Mouse (Mus musculus): ENCODE measurements around the gene Daw1. TPM values are rescaled to one million over a fixed set of nuclear protein-coding genes. Genes with fewer than 3 reads are reported as not detected.

Daw1 gene
- polyA plus RNA-seq, 1 experiment, result 2.8 TPM

DNA sequence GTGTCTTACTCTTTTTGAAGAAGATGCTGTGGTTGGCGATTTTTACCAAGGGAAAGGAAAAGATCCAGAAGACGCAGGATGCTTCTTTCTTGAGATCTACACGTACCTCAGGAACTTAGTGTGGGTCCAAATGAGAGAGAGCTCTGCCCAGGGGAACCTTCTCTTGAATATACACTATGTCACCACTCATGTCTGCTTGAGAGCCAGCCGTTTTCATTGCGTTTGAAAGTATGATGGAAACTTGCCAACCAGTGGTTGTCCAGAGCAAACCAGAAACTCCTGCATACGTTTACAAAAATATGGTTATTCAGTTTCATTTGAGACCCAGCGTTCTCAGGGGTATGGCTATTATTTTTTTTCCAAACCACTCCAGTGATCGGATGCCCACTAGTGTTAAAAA is 18.0 kb upstream of the Daw1 start:
- no peak for DNase-seq (ENCODE audit: low read depth)
- TF ChIP-seq POLR2A (IDR thresholded peaks at IDR 0.05; ENCODE audit: borderline replicate concordance, extremely low read depth, insufficient read depth, insufficient read length, poor library complexity, severe bottlenecking), result no peak
- TF ChIP-seq CTCF (IDR thresholded peaks at IDR 0.05; ENCODE audit: borderline replicate concordance, extremely low read depth, insufficient read depth, insufficient read length), result no peak

DNA sequence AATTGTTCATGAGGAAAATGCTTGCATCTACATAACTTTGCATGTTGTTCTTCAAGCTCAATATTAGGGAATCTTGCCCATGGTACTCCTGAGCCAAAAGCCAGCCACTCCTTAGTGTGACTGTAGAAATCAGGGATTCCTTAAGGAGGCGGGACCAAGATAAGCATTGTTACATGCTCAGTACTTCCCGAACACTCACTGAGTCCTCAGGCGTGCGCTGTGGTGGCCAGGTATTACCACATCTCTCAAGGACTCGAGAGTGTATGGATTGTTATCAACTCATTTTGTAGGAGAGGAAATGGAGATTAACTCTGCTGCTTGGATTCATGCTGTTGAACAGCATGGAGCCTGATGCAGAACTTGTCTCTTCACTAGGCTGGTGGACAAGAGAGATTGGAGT is 17.5 kb upstream of the Daw1 start:
- no peak for DNase-seq (ENCODE audit: low read depth)
- TF ChIP-seq POLR2A (IDR thresholded peaks at IDR 0.05; ENCODE audit: borderline replicate concordance, extremely low read depth, insufficient read depth, insufficient read length, poor library complexity, severe bottlenecking) (no peak), CTCF (IDR thresholded peaks at IDR 0.05; ENCODE audit: borderline replicate concordance, extremely low read depth, insufficient read depth, insufficient read length) (no peak)

DNA sequence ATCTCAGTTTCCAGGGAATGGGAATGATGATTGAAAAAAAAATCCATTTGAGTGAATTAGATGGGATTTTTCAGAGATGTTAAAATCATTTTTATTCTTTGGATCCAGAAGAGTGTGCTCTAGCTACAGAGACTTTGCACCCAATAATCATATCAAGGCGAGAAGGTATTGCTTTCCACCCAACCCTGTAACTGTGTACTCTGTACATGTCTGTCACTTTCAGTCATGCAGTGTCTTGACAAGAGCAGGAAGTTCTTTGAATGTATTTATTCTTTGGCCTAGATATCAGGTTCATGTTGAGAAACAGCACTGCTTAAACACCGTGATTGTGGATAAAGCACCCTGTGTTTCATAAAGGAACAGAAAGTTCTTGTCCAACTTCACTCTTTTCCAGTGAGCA is 13.0 kb upstream of the Daw1 start:
- no peak for DNase-seq (ENCODE audit: low read depth)
- TF ChIP-seq POLR2A (IDR thresholded peaks at IDR 0.05; ENCODE audit: borderline replicate concordance, extremely low read depth, insufficient read depth, insufficient read length, poor library complexity, severe bottlenecking) (no peak), CTCF (IDR thresholded peaks at IDR 0.05; ENCODE audit: borderline replicate concordance, extremely low read depth, insufficient read depth, insufficient read length) (no peak)

DNA sequence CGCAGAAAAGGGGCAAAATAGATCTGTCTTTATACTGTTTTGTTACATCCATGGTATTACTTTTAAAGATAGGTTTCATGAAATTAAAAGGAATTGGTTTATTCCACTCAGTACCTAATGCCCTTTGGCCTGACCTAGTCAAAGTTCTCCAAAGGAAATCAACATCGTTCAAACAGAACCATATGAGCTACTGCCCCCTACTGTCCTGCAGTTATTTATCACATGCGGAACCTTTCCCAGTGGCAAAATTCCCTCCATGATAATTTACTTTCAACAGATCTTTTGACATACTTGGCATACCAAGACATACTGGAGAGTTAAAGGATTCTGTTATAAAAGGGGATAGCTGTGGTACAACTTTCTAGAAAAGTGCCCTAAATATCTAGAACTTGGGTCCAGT is 9.3 kb upstream of the Daw1 start:
- TF ChIP-seq CTCF (IDR thresholded peaks at IDR 0.05; ENCODE audit: borderline replicate concordance, extremely low read depth, insufficient read depth, insufficient read length), result no peak; the same call in 1 of the 2 replicates
- DNase-seq (ENCODE audit: low read depth), result no peak

DNA sequence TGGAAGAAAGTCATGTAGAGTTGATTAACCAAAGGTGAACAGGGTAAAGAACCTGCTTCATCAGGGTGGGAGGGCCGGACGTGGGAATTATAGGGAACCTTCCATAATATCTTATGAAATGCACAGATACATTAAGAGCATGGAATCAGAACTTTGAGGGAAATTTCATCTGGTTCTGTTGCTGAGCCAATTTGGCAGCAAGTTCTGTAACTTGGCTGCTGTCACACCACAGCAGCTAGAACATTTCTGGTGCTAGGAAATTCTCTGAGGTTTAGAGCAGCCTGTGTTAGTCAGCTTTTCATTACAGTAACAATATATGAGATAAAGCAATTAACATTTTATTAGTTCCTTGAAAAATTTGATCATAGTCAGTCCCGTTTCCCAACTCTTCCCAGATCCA is 6.6 kb upstream of the Daw1 start:
- DNase-seq (ENCODE audit: low read depth), result peak; percentile 32

DNA sequence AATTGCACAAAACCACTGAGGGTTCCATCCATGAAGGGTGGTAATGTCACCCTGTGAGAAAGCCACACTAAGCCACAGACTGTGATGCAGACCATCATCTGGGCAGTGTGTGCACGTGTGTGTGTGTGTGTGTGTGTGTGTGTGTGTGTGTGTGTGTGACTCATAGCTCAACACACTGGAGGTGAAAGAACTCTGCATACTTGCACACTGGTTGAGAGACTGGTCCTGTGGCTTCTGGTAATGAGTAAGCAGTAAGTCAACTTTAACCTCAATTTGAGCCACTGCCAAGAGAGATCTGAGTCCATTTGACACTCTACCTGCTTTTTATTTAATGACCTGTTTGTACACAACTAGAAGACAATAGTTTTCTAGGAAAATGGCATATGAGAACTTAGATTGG is 2.7 kb upstream of the Daw1 start:
- TF ChIP-seq POLR2A (IDR thresholded peaks at IDR 0.05; ENCODE audit: borderline replicate concordance, extremely low read depth, insufficient read depth, insufficient read length, poor library complexity, severe bottlenecking), result no peak
- DNase-seq (ENCODE audit: low read depth), result no peak

More for the DNA sequence above, 6.6 kb upstream of the Daw1 start:
- TF ChIP-seq POLR2A (IDR thresholded peaks at IDR 0.05; ENCODE audit: borderline replicate concordance, extremely low read depth, insufficient read depth, insufficient read length, poor library complexity, severe bottlenecking) (no peak), CTCF (IDR thresholded peaks at IDR 0.05; ENCODE audit: borderline replicate concordance, extremely low read depth, insufficient read depth, insufficient read length) (no peak)

DNA sequence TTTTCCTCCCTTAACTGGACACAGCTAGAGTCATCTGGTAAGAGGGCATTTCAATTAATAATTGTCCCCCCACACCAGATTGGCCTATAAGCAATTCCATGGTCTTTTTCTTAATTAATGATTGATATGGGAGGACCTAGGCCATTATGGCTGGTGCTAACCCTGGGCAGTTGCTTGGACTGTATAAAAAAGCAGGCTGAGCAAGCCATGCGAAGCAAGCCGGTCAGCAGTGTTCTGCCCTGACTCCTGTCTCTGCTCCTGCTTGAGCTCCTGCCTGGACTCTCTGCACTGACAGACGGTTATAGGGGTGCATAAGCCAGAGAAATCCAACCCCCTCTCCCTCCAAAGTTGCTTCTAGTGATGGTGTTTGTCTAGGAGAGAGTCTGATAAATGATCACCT is 2.1 kb downstream of the Daw1 start:
- DNase-seq (ENCODE audit: low read depth), result no peak
- no peak for TF ChIP-seq POLR2A (IDR thresholded peaks at IDR 0.05; ENCODE audit: borderline replicate concordance, extremely low read depth, insufficient read depth, insufficient read length, poor library complexity, severe bottlenecking)
- no peak for TF ChIP-seq CTCF (IDR thresholded peaks at IDR 0.05; ENCODE audit: borderline replicate concordance, extremely low read depth, insufficient read depth, insufficient read length)

DNA sequence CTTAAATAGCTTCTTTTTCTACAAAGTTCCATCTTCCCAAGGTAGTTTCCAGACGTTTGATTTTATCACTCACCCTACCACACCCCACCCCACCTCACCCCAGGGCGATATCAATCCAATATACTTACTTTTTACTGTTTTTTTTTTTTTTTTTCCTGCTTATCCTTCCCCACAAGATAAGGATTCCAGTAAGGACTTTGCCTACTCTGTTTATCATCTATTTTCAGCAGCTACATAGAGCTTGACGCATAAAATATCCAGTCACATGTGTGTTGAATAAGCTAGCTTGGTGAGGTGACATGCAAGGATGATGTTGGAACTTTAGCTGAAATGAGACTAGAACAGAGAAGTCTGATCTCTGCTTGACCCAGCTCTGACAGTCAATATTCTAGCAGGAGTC is 4.5 kb downstream of the Daw1 start:
- no peak for DNase-seq (ENCODE audit: low read depth)
- no peak for TF ChIP-seq CTCF (IDR thresholded peaks at IDR 0.05; ENCODE audit: borderline replicate concordance, extremely low read depth, insufficient read depth, insufficient read length)

DNA sequence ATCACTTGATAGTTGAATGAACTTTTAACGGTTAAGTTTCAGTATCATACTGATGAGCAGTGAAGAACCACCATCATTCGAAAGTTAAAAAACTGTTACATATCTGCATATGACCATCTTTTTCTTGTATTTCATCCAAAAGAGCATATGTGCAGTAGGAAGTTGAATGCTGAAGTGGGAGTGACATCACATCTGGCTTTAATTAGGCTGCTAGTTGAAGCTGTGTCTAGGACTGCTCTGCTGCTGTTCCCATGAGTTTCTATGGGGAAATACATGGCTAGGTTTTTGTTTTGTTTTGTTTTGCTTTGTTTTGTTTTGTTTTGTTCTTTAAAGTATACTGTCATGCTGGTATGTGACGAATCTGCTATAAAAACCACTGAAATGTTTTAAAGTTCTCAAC is 9.6 kb downstream of the Daw1 start:
- TF ChIP-seq POLR2A (IDR thresholded peaks at IDR 0.05; ENCODE audit: borderline replicate concordance, extremely low read depth, insufficient read depth, insufficient read length, poor library complexity, severe bottlenecking), result no peak
- no peak for TF ChIP-seq CTCF (IDR thresholded peaks at IDR 0.05; ENCODE audit: borderline replicate concordance, extremely low read depth, insufficient read depth, insufficient read length)
- no peak for DNase-seq (ENCODE audit: low read depth)

DNA sequence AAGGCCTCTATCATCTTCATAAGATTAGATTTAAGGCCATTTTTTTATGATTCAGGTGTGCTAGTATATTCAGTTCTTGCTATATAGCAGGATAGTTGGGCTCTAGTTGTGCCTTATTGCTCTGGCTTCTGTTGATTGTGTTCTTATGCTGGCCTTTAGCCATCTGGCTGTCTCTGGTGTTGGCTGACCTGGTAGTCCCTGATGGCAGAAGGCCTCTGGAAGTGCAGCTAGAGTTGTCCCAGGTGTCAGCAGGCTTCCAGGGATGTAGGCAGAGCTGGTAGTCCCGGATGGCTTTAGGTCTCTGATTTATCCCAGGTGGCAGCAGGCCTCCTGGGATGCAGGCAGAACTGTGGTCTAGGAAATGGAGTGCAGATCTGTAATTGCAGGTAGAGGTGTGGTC is 16.4 kb downstream of the Daw1 start:
- DNase-seq (ENCODE audit: low read depth), result no peak
- TF ChIP-seq CTCF (IDR thresholded peaks at IDR 0.05; ENCODE audit: borderline replicate concordance, extremely low read depth, insufficient read depth, insufficient read length) (no peak), POLR2A (IDR thresholded peaks at IDR 0.05; ENCODE audit: borderline replicate concordance, extremely low read depth, insufficient read depth, insufficient read length, poor library complexity, severe bottlenecking) (no peak)

DNA sequence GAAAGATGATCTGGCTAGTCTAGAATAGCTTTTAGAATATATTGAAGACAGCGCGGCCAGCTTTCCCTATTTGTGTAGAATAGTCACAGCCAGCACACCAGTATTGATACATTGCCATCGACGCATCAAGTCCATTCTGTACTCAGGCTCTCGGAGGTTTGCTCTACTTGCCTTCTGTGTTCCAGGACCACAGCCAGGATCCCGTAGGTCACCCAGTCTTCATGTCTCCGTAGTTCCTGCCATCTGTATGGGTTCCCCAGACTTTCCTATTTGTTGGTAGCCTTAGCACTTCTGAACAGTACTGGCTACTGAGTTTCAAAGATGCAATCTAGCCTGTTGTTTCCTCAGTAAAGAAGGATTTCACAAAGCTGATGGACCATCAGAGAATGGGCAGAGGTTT is 20.0 kb downstream of the Daw1 start:
- no peak for DNase-seq (ENCODE audit: low read depth)
- TF ChIP-seq POLR2A (IDR thresholded peaks at IDR 0.05; ENCODE audit: borderline replicate concordance, extremely low read depth, insufficient read depth, insufficient read length, poor library complexity, severe bottlenecking), result no peak
- TF ChIP-seq CTCF (IDR thresholded peaks at IDR 0.05; ENCODE audit: borderline replicate concordance, extremely low read depth, insufficient read depth, insufficient read length), result no peak

DNA sequence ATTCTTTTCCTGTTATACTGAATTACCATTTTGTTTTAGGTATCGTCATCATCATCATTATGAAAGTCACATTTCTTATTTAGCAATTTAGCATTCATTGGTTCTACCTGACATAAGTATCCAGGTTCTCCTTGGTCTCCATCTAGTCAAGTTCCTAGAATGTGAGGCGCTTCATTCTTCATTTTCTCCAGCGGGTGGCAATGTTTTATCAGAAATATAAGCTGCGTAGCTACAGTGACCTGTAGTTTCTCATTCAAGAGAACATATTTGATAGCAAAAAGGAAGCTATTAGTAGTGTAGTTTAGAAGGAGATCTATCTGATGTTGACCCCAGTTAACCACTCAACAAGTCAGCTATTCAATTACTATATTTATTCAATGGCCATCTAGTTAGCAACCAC is 21.9 kb downstream of the Daw1 start:
- TF ChIP-seq CTCF (IDR thresholded peaks at IDR 0.05; ENCODE audit: borderline replicate concordance, extremely low read depth, insufficient read depth, insufficient read length) (peak; percentile 49; the same call in 1 of the 2 replicates), POLR2A (IDR thresholded peaks at IDR 0.05; ENCODE audit: borderline replicate concordance, extremely low read depth, insufficient read depth, insufficient read length, poor library complexity, severe bottlenecking) (no peak)
- peak; percentile 76 for DNase-seq (ENCODE audit: low read depth)

DNA sequence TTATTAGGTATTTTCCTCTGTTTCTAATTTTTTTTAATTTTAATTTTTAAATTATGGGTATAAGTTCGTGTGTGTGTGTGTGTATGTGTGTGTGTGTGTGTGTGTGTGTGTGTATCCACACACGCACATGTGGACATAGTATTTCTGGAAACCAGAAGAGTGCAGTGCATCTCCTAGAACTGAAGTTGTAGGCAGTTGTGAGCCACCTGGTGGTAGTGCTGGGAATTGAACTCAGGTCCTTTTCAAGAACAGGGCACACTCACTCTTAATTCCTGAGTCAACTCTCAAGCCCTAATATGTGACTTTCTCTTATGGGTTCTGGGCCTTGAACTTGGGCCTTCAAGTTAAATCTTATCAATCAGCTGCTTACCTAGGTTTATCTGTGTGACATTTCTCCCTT is 27.6 kb downstream of the Daw1 start:
- DNase-seq (ENCODE audit: low read depth), result peak; percentile 60
- TF ChIP-seq CTCF (IDR thresholded peaks at IDR 0.05; ENCODE audit: borderline replicate concordance, extremely low read depth, insufficient read depth, insufficient read length) (peak; percentile 67; the same call in 1 of the 2 replicates), POLR2A (IDR thresholded peaks at IDR 0.05; ENCODE audit: borderline replicate concordance, extremely low read depth, insufficient read depth, insufficient read length, poor library complexity, severe bottlenecking) (no peak)

Measured in brain, embryonic 14.5 days (tissue).